Mouse (Mus musculus) liver, embryonic 16.5 days (tissue): ENCODE results near the gene Vps53. TPM values are rescaled to one million over a fixed set of nuclear protein-coding genes. Genes with fewer than 3 reads are reported as not detected.

Experiments used
- ATAC-seq: fragments of 200-750 bp; cut with Nextera tagmentation; 2 replicates; pipeline ENCODE4 v1.8.0; 2017; ENCODE audit warnings: low read depth, mild to moderate bottlenecking, moderate number of reproducible peaks, moderate library complexity
- H3K27ac ChIP-seq: fragments of 300-500 bp; sonication (generic); 2 replicates; pipeline ENCODE4 v1.5.1; 2014; ENCODE audit warnings: mild to moderate bottlenecking, low read length
- H3K27me3 ChIP-seq: fragments of 300-500 bp; sonication (generic); 2 replicates; pipeline ENCODE4 v1.6.1; 2014; ENCODE audit warnings: low read depth, low read length, mixed read lengths; ENCODE audit not compliant: control insufficient read depth, insufficient read depth
- H3K36me3 ChIP-seq: fragments of 300-500 bp; sonication (generic); 2 replicates; pipeline ENCODE4 v1.6.1; 2014; ENCODE audit warnings: mild to moderate bottlenecking; ENCODE audit not compliant: control insufficient read depth, insufficient read depth
- H3K4me1 ChIP-seq: fragments of 300-500 bp; sonication (generic); 2 replicates; pipeline ENCODE4 v1.6.1; 2014; ENCODE audit warnings: low read depth, low read length, mixed read lengths; ENCODE audit not compliant: control insufficient read depth
- H3K4me2 ChIP-seq: fragments of 300-500 bp; sonication (generic); 2 replicates; pipeline ENCODE4 v1.6.1; 2014; ENCODE audit warnings: low read depth, low read length, mixed read lengths
- H3K4me3 ChIP-seq: fragments of 300-500 bp; sonication (generic); 2 replicates; pipeline ENCODE4 v1.5.1; 2014; ENCODE audit warnings: low read depth, mild to moderate bottlenecking, low read length
- H3K9ac ChIP-seq: fragments of 300-500 bp; sonication (generic); 2 replicates; pipeline ENCODE4 v1.6.1; 2014; ENCODE audit warnings: low read depth, low read length
- H3K9me3 ChIP-seq: fragments of 300-500 bp; sonication (generic); replicated peaks from 2 replicates; pipeline ENCODE4 v1.6.1; 2016; ENCODE audit warnings: low read length; ENCODE audit not compliant: control insufficient read depth
- WGBS: fragments of 180-500 bp; shearing (Covaris S2); extraction: QIAGEN DNeasy Blood & Tissue Kit; methylation state at CpG from one replicate; pipeline ENCODE4 v1.1.7; 2014; ENCODE audit not compliant: insufficient replicate concordance; 5-methylcytosine and 5-hydroxymethylcytosine counted together
- polyA plus RNA-seq: library from polyadenylated mRNA; unstranded; fragments of >200 nt; fragmentation: Nextera tagmentation; extraction: Ambion mirVana; gene quantifications from 2 replicates; pipeline ENCODE4 v1.2.1, GENCODE M21; 2015

Vps53 gene
- polyA plus RNA-seq, 1 experiment from 2014 or later: 13.0 TPM

GRCm38 (mm10) chr11:76210228-76210985, 31.0 kb upstream of the Vps53 start:
- no peaks in the 10 kb centered on the region for H3K4me1 ChIP-seq
- H3K4me2 ChIP-seq: no peak overlapping the region
- WGBS: 74% methylated on average over 13 of the region's 13 CpGs
- no peaks in the 10 kb centered on the region for H3K27me3 ChIP-seq
- peaks cover 3% of the 10 kb centered on the region for H3K36me3 ChIP-seq
- no peak for ATAC-seq
- no peak overlapping the region for H3K4me3 ChIP-seq
- H3K9me3 ChIP-seq: no peaks in the 10 kb centered on the region
- no peak overlapping the region for H3K27ac ChIP-seq
- no peak overlapping the region for H3K9ac ChIP-seq

GRCm38 (mm10) chr11:76206793-76207192, 27.3 kb upstream of the Vps53 start:
- no peak overlapping the region for H3K4me3 ChIP-seq
- 77% methylated on average over 5 of the region's 5 CpGs for WGBS
- no peak for ATAC-seq
- peaks cover 4% of the 10 kb centered on the region for H3K4me1 ChIP-seq
- peaks cover 13% of the 10 kb centered on the region for H3K27me3 ChIP-seq
- no peak overlapping the region for H3K27ac ChIP-seq
- H3K9ac ChIP-seq: no peak overlapping the region
- no peaks in the 10 kb centered on the region for H3K36me3 ChIP-seq
- no peak overlapping the region for H3K4me2 ChIP-seq
- no peaks in the 10 kb centered on the region for H3K9me3 ChIP-seq

GRCm38 (mm10) chr11:76201761-76202674, 22.6 kb upstream of the Vps53 start:
- Histone ChIP-seq H3K27ac (no peak overlapping the region), H3K4me2 (peak overlapping the region; percentile 97), H3K9ac (peak overlapping the region; percentile 67), H3K4me1 (peaks cover 8% of the 10 kb centered on the region), H3K9me3 (no peaks in the 10 kb centered on the region), H3K4me3 (peak overlapping the region; percentile 69), H3K36me3 (no peaks in the 10 kb centered on the region), H3K27me3 (peaks cover 29% of the 10 kb centered on the region)
- ATAC-seq: peak; percentile 98
- WGBS: under 1% methylated on average over 89 of the region's 90 CpGs

GRCm38 (mm10) chr11:76196977-76197469, 17.6 kb upstream of the Vps53 start:
- no peaks in the 10 kb centered on the region for H3K36me3 ChIP-seq
- H3K4me1 ChIP-seq: peaks cover 5% of the 10 kb centered on the region
- 45% methylated on average over 8 of the region's 8 CpGs for WGBS
- no peak overlapping the region for H3K27ac ChIP-seq
- no peak overlapping the region for H3K4me2 ChIP-seq
- H3K27me3 ChIP-seq: peaks cover 18% of the 10 kb centered on the region
- no peaks in the 10 kb centered on the region for H3K9me3 ChIP-seq
- H3K9ac ChIP-seq: no peak overlapping the region
- no peak overlapping the region for H3K4me3 ChIP-seq
- no peak for ATAC-seq

- Histone ChIP-seq H3K4me2 (no peak overlapping the region), H3K9ac (no peak overlapping the region), H3K4me3 (no peak overlapping the region), H3K4me1 (peaks cover under 1% of the 10 kb centered on the region), H3K9me3 (no peaks in the 10 kb centered on the region), H3K27ac (no peak overlapping the region), H3K36me3 (no peaks in the 10 kb centered on the region), H3K27me3 (peaks cover 12% of the 10 kb centered on the region)
- 55% methylated on average over 8 of the region's 8 CpGs for WGBS
- ATAC-seq: no peak
Measured at GRCm38 (mm10) chr11:76196275-76196976, 17.0 kb upstream of the Vps53 start.

GRCm38 (mm10) chr11:76186908-76187307, 7.5 kb upstream of the Vps53 start:
- H3K9me3 ChIP-seq: no peaks in the 10 kb centered on the region
- 71% methylated on average over 6 of the region's 6 CpGs for WGBS
- H3K9ac ChIP-seq: no peak overlapping the region
- no peaks in the 10 kb centered on the region for H3K36me3 ChIP-seq
- no peak overlapping the region for H3K27ac ChIP-seq
- H3K4me3 ChIP-seq: no peak overlapping the region
- H3K4me2 ChIP-seq: no peak overlapping the region
- H3K27me3 ChIP-seq: no peaks in the 10 kb centered on the region
- no peak for ATAC-seq
- H3K4me1 ChIP-seq: no peaks in the 10 kb centered on the region

- H3K4me2 ChIP-seq: no peak overlapping the region
- no peaks in the 10 kb centered on the region for H3K27me3 ChIP-seq
- 73% methylated on average over 4 of the region's 4 CpGs for WGBS
- no peaks in the 10 kb centered on the region; the same call in 1 of the 2 replicates for H3K4me1 ChIP-seq
- no peak overlapping the region for H3K9ac ChIP-seq
- H3K27ac ChIP-seq: no peak overlapping the region
- no peaks in the 10 kb centered on the region for H3K36me3 ChIP-seq
- no peak for ATAC-seq
- H3K4me3 ChIP-seq: no peak overlapping the region
- no peaks in the 10 kb centered on the region for H3K9me3 ChIP-seq
Measured at GRCm38 (mm10) chr11:76183745-76184144, 4.3 kb upstream of the Vps53 start.

GRCm38 (mm10) chr11:76180146-76180540, 696 bp upstream of the Vps53 start:
- peak overlapping the region; percentile 90 for H3K4me2 ChIP-seq
- H3K9me3 ChIP-seq: no peaks in the 10 kb centered on the region
- no peaks in the 10 kb centered on the region for H3K27me3 ChIP-seq
- H3K4me1 ChIP-seq: peaks cover 5% of the 10 kb centered on the region
- H3K27ac ChIP-seq: no peak overlapping the region
- H3K36me3 ChIP-seq: no peaks in the 10 kb centered on the region
- H3K9ac ChIP-seq: peak overlapping the region; percentile 81
- WGBS: 11% methylated on average over 7 of the region's 7 CpGs
- no peak for ATAC-seq
- H3K4me3 ChIP-seq: peak overlapping the region; percentile 93
